Mouse (Mus musculus): ENCODE results near the gene Ank3.

Ank3 gene

GRCm38 (mm10) chr10:69574190-69574663, 175.7 kb downstream of the Ank3 start:
- DNase-seq (ENCODE audit: low spot score in 2 of 2), result no peak

DNA sequence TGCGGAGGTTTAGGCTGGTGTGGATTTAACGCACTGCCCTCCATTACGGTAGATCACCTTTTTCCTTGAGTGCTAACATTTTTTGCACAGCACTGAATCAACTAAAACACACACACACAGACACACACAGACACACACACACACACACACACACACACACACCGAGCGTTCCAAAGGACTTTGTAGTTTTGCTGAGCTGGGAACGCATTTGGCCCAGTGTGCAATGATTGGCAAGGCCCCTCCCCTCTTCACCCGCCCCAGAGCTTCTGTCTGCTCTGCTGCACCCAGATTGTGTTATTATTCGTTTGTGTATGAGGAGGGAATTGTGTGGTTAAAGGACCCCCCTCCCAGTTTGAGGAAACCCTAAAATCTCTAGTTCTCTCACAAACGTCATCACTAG, 176.3 kb downstream of the Ank3 start:
- DNase-seq (ENCODE audit: low spot score in 2 of 2), result no peak

DNA sequence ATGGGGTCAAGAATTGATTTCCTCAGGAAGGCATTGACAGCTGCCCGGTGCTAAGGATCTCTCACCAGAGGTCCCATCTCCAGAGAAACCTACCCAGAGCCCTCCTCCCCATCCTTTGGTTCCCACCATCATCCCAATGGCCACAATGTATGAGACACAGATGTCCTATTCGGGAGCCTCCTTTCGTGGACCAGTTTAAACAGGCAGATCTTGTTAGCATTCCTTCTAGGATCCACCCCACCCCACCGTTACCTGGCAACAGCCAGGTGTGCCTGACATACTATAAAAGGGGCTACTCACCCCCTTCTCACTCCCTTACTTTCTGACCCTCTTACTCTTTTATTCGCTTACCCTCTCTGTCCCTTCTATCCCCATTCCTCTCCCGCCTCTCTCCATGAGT, 176.9 kb downstream of the Ank3 start:
- no peak for DNase-seq (ENCODE audit: low spot score in 2 of 2)

- no peak for DNase-seq (ENCODE audit: low spot score in 2 of 2)
Measured at GRCm38 (mm10) chr10:69576264-69576663, 177.7 kb downstream of the Ank3 start.

- no peak for DNase-seq (ENCODE audit: low spot score in 2 of 2)
Measured at GRCm38 (mm10) chr10:69577061-69577728, 178.6 kb downstream of the Ank3 start.

DNA sequence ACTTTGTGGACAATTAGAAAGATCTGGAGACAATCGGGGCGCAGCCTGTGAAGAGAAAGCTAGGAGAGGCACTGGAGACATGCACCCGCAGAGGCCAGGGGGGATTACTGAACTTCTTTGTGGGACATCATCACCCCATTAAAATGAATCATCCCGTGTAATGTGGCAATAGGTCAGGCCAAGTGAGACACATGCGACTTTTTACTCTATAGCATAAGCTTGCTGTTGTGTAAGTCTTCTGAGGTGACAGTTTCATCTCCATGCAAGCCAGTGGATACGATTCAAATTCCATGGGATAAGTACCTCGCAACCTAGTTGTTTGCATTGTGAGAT, 179.1 kb downstream of the Ank3 start:
- no peak for DNase-seq (ENCODE audit: low spot score in 2 of 2)

- no peak for DNase-seq (ENCODE audit: low spot score in 2 of 2)
Measured at GRCm38 (mm10) chr10:69579585-69579984, 181.0 kb downstream of the Ank3 start.

DNA sequence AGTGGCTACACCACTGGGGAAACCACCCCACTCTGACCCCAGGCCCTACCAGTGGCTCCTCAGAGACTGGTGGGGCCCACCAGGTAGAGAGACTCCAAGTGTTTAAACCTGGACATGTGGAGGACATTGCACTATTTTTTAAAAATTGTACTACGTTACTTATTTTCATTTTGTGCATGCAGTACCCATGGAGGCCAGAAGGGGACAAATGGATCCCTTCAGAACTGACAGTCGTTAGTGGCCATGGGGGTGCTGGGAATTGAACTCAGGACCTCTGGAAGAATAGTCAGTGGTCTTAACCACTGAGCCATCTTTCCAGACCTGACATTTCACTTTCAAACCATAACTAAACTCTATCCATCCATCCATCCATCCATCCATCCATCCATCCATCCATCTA, 183.0 kb downstream of the Ank3 start:
- DNase-seq (ENCODE audit: low spot score in 2 of 2), result no peak

- DNase-seq (ENCODE audit: low spot score in 2 of 2), result no peak
Measured at GRCm38 (mm10) chr10:69583874-69584481, 185.4 kb downstream of the Ank3 start.

- no peak for DNase-seq (ENCODE audit: low spot score in 2 of 2)
Measured at GRCm38 (mm10) chr10:69584566-69584965, 186.0 kb downstream of the Ank3 start.

DNA sequence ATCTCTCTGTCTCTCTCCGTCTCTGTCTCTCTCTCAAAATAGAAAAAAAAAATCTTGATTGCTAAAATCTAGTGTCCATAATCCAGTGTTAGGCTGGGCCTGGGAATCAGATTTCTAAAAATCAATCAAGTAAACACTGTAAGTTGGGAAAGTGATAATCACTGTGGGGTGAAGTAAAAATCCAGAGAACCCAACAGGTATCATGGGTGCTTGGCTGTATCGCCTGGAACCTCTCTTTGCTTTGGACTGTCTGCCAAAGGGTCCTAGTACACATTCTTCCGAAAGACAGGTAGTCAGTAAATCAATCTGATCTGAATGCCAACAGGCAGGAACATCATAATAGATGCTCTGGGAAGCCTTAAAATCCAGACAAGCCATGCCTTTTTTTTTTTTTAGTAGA, 186.7 kb downstream of the Ank3 start:
- DNase-seq (ENCODE audit: low spot score in 2 of 2), result no peak

DNA sequence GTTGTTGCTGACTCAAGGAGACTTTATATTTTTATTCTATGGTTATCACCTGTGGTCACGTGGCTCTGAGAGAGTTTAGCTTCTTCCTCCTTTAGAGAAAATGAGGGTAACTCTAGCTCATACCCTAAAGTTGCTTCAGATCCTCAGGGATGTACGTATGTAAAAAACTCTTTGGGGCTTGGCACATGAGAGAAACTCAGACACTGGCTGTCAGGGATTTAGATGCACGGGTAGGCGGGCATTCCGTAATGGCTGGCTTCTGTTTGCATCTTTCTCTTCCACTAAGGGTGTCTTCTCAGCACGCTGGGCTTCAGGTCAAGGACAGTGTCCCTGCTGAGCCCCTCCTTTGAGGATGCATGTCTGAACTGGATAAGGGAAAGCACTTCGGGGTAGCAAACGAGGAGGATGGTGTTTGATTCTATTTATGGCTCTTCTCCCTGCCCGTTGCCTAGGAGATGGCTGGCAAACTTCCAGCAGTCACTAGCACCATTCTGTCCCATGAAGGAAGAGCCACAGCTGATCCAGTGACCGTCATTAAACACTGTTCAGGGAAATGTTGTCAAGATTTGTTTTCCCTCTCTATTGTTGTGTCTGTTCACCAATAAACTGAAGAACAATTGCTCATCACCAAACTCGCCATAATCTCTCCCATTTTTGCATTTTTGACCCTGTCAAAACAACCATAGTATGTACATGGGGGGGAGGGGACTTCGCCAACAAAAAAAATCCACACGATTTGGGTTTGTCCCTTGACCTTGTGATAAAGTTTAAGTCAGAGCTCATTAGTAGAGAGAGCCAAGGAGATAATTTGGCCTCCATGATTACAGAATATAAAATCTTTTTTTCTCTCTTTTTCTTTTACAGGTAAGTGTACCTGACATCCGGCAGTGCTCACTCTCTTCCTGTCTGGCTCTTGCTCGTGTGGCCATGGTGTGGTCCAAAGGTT, 195.9 kb downstream of the Ank3 start:
- DNase-seq (ENCODE audit: low spot score in 2 of 2), result no peak

- DNase-seq (ENCODE audit: low spot score in 2 of 2), result no peak
Measured at GRCm38 (mm10) chr10:69595487-69595886, 196.9 kb downstream of the Ank3 start.

- no peak for DNase-seq (ENCODE audit: low spot score in 2 of 2)
Measured at GRCm38 (mm10) chr10:69601471-69601870, 202.9 kb downstream of the Ank3 start.

GRCm38 (mm10) chr10:69602711-69603110, 204.1 kb downstream of the Ank3 start:
- DNase-seq (ENCODE audit: low spot score in 2 of 2), result no peak

DNA sequence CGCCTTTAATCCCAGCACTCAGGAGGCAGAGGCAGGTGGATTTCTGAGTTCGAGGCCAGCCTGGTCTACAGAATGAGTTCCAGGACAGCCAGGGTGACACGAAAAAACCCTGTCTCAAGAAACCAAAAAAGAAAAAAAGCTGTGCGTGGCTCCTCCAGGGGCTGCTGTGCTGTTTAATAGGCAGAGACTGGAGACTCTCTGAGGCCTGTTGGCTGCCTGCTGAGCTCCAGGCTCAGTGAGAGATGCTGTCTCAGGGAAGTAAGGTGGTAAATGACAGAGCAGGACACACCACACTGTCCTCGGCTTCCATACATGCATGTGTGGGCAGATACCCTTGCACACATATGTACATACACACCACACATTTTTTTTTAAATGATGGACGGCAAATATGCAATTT, 206.0 kb downstream of the Ank3 start:
- no peak for DNase-seq (ENCODE audit: low spot score in 2 of 2)

DNA sequence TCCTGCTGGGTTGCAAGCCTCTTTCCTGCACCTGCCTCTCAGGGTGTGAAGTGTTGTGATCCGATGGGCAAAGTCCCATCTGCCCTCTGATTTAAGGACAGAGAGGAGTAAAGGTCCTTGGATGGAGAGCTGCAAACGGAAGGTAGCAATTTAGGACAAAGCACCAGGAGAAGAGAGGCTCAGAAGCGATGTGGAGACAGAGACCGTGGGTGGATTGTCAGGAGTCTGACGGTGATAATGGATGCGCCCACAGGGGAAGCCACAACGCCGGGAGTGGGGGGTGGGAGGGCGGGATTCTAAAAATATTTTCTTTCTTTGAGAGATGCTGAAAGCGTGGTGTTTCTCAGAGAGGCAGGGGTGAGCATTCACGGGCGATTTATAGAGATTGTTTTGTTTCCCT, 206.6 kb downstream of the Ank3 start:
- DNase-seq (ENCODE audit: low spot score in 2 of 2), result no peak

- DNase-seq (ENCODE audit: low spot score in 2 of 2), result no peak
Measured at GRCm38 (mm10) chr10:69607611-69608119, 209.1 kb downstream of the Ank3 start.

DNA sequence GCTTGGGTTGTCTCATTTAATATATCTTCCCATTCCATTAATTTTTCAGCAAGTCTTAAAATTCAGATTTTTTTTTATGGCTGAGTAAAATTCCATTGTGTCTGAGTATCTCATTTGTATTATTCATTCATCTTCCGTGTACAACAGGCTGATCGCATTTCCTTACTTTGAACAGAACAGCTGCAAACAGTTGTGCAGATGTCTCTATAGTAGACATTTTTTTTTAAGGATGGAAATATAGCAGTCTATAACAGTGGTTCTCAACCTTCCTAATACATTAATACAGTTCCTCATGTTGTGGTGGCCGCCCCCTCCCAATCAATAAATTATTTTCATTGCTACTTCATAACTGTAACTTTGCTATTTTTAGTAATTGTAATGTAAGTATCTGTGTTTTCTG, 212.7 kb downstream of the Ank3 start:
- no peak for DNase-seq (ENCODE audit: low spot score in 2 of 2)

- DNase-seq (ENCODE audit: low spot score in 2 of 2), result no peak
Measured at GRCm38 (mm10) chr10:69611839-69612340, 213.3 kb downstream of the Ank3 start.

DNA sequence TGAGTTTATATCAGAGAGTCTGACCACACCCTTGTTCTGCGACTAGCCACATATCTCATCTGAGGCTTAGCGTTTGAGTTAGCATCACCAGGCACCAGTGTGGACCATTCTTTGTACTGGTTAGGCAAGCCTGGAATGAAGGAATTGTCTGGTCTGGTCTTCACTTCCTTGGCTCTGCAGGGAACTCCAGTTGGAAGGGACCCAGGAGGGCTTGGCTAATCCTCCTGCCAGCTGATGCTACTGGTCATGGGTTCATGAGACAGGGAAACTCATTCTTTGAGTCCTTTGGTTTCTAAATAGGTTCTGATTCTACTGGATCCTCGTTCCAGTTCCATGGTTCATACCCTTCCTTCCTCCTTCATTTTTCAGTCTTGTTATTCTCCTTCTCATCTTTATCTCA, 218.4 kb downstream of the Ank3 start:
- no peak for DNase-seq (ENCODE audit: low spot score in 2 of 2)

DNA sequence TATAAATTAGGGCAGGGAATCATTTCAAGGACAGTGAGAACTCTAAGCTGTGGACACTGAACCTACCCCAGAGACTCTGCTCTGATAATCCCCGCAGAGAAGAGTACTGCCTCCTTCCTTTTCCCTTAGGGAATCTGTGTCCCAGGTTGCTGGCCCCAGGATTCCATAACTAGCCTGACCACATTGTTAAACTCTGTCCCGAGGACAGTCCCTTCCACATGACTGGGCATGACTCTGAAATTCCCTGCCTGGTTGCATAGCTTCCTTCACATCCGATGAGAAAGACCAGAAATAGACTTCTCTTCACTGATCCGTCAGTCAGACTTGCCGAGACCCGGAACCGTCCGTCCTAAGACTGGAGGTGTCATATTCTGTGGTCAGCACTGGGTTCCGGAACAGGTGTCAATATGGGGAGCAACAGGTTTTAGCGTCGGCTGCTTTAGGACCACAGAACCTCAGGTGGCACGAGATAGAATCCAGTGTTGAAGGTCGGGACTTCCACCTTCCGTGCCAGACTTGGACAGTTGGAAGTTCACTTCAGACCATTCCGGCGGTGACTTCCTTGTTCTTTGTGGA, 219.1 kb downstream of the Ank3 start:
- no peak for DNase-seq (ENCODE audit: low spot score in 2 of 2)

All from spleen, postnatal 14 days (tissue).